Mouse (Mus musculus) heart, postnatal 0 days (tissue): ENCODE results near the gene Nrxn1. TPM values are rescaled to one million over a fixed set of nuclear protein-coding genes. Genes with fewer than 3 reads are reported as not detected.

Source experiments
- ATAC-seq: fragments of 200-750 bp; cut with Nextera tagmentation; 2 replicates; pipeline ENCODE4 v1.8.0; 2017; ENCODE audit warnings: low read depth, moderate number of reproducible peaks, moderate library complexity; ENCODE audit not compliant: insufficient read depth
- DNase-seq: peaks from one replicate; pipeline ENCODE4 v3.0.0-alpha.2; 2016; ENCODE audit warnings: low spot score
- H3K27ac ChIP-seq: fragments of 300-500 bp; sonication (generic); 2 replicates; pipeline ENCODE4 v1.5.1; 2014; ENCODE audit warnings: low read depth, mild to moderate bottlenecking
- H3K27me3 ChIP-seq: fragments of 300-500 bp; sonication (generic); 2 replicates; pipeline ENCODE4 v1.6.1; 2014; ENCODE audit warnings: low read length, mixed read lengths; ENCODE audit not compliant: control insufficient read depth, insufficient read depth
- H3K36me3 ChIP-seq: fragments of 300-500 bp; sonication (generic); replicated peaks from 2 replicates; pipeline ENCODE4 v1.6.1; 2014; ENCODE audit warnings: low read length, mixed read lengths; ENCODE audit not compliant: control insufficient read depth, insufficient read depth
- H3K4me1 ChIP-seq: fragments of 300-500 bp; sonication (generic); 2 replicates; pipeline ENCODE4 v1.6.1; 2014; ENCODE audit warnings: antibody characterized with exemption; ENCODE audit not compliant: control insufficient read depth, insufficient read depth
- H3K4me2 ChIP-seq: fragments of 300-500 bp; sonication (generic); 2 replicates; pipeline ENCODE4 v1.6.1; 2014; ENCODE audit warnings: low read depth, mild to moderate bottlenecking, low read length, moderate library complexity
- H3K4me3 ChIP-seq: fragments of 300-500 bp; sonication (generic); 2 replicates; pipeline ENCODE4 v1.5.1; 2014; ENCODE audit warnings: low read depth, low read length
- H3K9ac ChIP-seq: fragments of 300-500 bp; sonication (generic); replicated peaks from 2 replicates; pipeline ENCODE4 v1.6.1; 2014; ENCODE audit warnings: low read depth, low read length, mixed read lengths
- H3K9me3 ChIP-seq: fragments of 300-500 bp; sonication (generic); replicated peaks from 2 replicates; pipeline ENCODE4 v1.6.1; 2016; ENCODE audit warnings: low read length; ENCODE audit not compliant: control insufficient read depth
- CTCF ChIP-seq: IDR thresholded peaks from 2 replicates; pipeline ENCODE4 v1.5.1; 2016; ENCODE audit warnings: antibody characterized with exemption, control low read depth, low read depth
- EP300 ChIP-seq: IDR thresholded peaks from 2 replicates; pipeline ENCODE4 v1.6.1; 2016; ENCODE audit warnings: antibody characterized with exemption, low read depth
- WGBS: fragments of 180-500 bp; shearing (Covaris S2); extraction: QIAGEN DNeasy Blood & Tissue Kit; methylation state at CpG from one replicate; pipeline ENCODE4 v1.1.7; 2014; 5-methylcytosine and 5-hydroxymethylcytosine counted together
- polyA plus RNA-seq: library from polyadenylated mRNA; unstranded; fragments of >200 nt; fragmentation: Nextera tagmentation; extraction: Ambion mirVana; gene quantifications from 2 replicates; pipeline ENCODE4 v1.2.1, GENCODE M21; 2015
- total RNA-seq: library from RNA; depleted of rRNA; stranded (reverse); fragments of >200 nt; gene quantifications from 2 replicates; pipeline ENCODE4 v1.2.3, GENCODE M21; 2014; ENCODE audit warnings: low replicate concordance

Nrxn1 gene
- total and polyA plus RNA-seq, 2 experiments from 2014 or later, result 1.1 to 4.1 TPM

DNA sequence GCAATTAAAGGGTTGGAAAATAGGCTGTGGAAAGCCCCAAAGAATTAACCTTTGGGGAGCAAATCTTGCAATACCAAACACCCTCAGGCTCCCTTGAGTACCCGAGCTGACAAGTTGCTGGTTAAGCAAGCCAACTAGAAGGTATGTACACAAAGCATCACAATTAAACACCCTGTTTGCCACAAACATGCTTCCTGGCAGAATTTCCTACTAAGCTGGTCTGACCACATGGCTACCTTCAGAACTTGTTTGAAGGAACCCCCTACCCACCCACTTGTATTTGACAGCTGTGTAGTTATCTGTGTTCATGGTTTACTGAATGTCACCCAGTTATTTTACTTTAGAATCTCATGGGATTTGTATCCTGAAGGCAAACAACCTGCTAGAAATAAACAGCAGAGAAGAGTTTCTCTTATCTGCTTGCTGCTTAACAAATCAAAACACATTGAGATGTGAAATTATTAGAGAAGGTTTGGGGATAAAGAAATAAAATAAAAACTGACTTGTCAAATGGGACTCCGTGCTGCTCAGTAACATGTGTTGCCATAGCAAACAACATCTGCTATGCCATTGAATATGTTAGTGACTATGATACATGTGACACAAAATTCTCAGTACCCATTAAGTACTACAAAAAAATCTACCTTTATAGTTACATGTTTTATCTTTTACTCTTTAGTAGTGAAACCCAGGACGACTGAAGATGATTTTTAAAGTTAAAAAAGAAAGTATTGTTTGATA, 746.0 kb downstream of the Nrxn1 start:
- Histone ChIP-seq H3K9me3 (no peaks in the 10 kb centered on the region), H3K4me3 (no peak overlapping the region), H3K27ac (no peak overlapping the region), H3K4me2 (no peak overlapping the region), H3K36me3 (no peaks in the 10 kb centered on the region), H3K27me3 (no peaks in the 10 kb centered on the region), H3K4me1 (no peaks in the 10 kb centered on the region), H3K9ac (no peak overlapping the region)
- TF ChIP-seq EP300, result no peak
- TF ChIP-seq CTCF, result no peak
- ATAC-seq (no peak), DNase-seq (no peak)
- 47% methylated on average over 3 of the region's 3 CpGs for WGBS

DNA sequence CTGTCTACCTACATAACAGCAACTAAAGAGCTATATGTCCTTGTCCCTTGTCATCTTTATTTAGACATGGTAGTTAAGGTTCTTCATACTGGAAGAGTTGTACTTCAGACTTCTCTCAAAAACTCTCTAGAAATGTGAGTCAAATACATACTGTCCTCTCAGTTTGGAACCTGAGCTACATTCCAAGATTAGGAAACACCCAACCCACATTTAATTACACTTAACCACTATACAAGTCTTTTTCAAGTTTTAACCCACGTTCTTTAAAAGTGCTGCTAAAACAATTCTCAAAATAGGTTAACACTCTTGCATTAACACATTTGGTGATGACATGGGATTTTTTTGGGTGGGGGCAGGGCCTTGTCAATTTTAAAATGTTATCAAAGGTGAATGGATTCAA, 759.4 kb downstream of the Nrxn1 start:
- H3K36me3 ChIP-seq, result no peaks in the 10 kb centered on the region
- no peak for ATAC-seq

DNA sequence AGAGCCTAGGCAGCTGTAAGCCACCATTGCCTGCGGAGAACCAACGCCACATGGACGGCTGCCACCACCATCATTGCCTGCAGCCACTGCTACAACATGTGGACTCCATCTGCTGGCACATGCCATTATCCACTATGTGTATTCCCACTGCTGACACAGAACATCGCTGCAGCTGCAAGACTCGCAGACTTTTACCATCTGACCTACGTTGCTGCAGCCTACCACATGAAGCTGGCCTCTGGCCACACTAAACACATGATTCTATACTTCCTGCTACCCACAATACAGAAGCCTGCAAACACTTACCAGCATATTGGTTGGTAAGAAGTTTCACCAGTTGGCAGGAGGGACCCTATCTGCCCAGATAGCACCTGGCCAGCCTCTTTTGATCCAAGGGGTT, 769.2 kb downstream of the Nrxn1 start:
- Histone ChIP-seq H3K4me1 (no peaks in the 10 kb centered on the region), H3K27ac (no peak overlapping the region), H3K4me2 (no peak overlapping the region), H3K4me3 (no peak overlapping the region), H3K9me3 (no peaks in the 10 kb centered on the region), H3K36me3 (no peaks in the 10 kb centered on the region), H3K27me3 (no peaks in the 10 kb centered on the region), H3K9ac (no peak overlapping the region)
- ATAC-seq (no peak), DNase-seq (no peak)
- whole genome bisulfite sequencing, result 82% methylated on average over 6 of the region's 6 CpGs
- no peak for TF ChIP-seq EP300
- no peak for TF ChIP-seq CTCF

More for the DNA sequence above, 759.4 kb downstream of the Nrxn1 start:
- DNase-seq, result no peak
- H3K9ac ChIP-seq, result no peak overlapping the region
- H3K9me3 ChIP-seq, result no peaks in the 10 kb centered on the region
- no peaks in the 10 kb centered on the region for H3K27me3 ChIP-seq
- H3K4me3 ChIP-seq, result no peak overlapping the region
- H3K4me2 ChIP-seq, result no peak overlapping the region
- 67% methylated on average over 1 of the region's 1 CpGs for WGBS
- H3K4me1 ChIP-seq, result no peaks in the 10 kb centered on the region
- TF ChIP-seq CTCF (no peak), EP300 (no peak)
- no peak overlapping the region for H3K27ac ChIP-seq

DNA sequence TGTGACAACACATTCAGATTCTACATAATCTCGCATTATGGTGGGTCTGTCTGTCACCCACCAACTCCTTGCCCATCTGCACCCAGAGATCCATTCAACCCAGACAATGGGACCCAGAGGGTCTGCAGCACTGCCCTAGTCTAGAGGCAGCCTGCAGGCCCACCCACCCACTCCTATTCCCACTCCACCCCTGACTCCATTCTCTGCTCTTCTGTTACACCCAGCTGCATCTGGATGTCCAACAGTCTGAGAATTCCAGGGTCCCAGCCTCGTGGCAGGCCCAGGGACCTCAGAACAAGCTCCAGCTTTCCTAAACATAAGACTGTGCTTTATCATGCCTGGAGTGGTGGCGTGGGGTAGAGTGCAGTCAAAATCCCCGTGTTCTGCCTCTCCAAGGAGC, 820.6 kb downstream of the Nrxn1 start:
- no peaks in the 10 kb centered on the region for H3K9me3 ChIP-seq
- ATAC-seq (no peak), DNase-seq (no peak)
- H3K4me3 ChIP-seq, result no peak overlapping the region
- no peaks in the 10 kb centered on the region for H3K4me1 ChIP-seq
- H3K36me3 ChIP-seq, result no peaks in the 10 kb centered on the region
- H3K27ac ChIP-seq, result no peak overlapping the region
- no peak for TF ChIP-seq CTCF
- TF ChIP-seq EP300, result no peak
- 44% methylated on average over 4 of the region's 4 CpGs for WGBS
- H3K9ac ChIP-seq, result no peak overlapping the region
- H3K27me3 ChIP-seq, result no peaks in the 10 kb centered on the region
- no peak overlapping the region for H3K4me2 ChIP-seq

DNA sequence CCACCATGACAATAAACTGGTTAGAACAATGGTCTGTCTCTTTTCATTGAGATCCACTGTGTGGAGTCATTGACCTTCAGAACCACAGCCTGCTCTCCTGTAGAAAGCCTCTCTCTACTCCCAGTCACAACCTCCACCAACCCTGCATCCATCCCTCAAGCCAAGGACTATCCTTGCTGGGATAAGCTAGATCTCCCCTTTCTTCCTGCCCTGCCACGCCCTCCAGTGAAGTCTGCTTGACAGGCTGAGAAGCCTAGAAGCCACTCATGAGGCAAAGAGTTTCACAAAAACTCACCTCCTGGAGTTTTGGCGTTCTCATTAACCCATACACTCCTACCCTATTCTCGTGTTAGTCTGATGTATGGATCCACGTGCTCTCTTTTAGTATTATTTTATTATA, 821.7 kb downstream of the Nrxn1 start:
- no peak overlapping the region for H3K4me2 ChIP-seq
- no peaks in the 10 kb centered on the region for H3K27me3 ChIP-seq
- no peaks in the 10 kb centered on the region for H3K4me1 ChIP-seq
- ATAC-seq, result no peak
- TF ChIP-seq CTCF (no peak), EP300 (no peak)
- H3K9ac ChIP-seq, result no peak overlapping the region
- H3K36me3 ChIP-seq, result no peaks in the 10 kb centered on the region
- no peak overlapping the region for H3K4me3 ChIP-seq
- no peak overlapping the region for H3K27ac ChIP-seq
- 32% methylated on average over 4 of the region's 4 CpGs for WGBS
- no peak for DNase-seq
- H3K9me3 ChIP-seq, result no peaks in the 10 kb centered on the region

DNA sequence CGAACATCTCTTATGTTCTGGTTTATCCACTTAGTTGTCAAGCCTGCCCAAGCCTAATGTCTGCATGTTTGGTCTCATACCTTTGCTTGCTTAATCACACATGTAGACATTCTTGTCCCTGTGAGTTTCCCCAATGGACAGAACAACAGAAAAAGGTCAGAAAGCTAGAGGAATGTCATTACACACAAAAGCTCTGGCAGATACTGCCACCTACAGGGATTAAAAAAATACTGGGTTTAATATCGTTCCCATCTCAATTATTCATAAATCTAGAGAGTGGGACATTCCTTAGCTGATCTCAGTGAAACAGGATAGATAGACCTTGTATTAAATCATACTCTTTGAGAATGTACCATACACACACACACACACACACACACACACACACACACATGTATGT, 823.7 kb downstream of the Nrxn1 start:
- ATAC-seq (no peak), DNase-seq (no peak)
- H3K9ac ChIP-seq, result no peak overlapping the region
- no peak overlapping the region for H3K4me3 ChIP-seq
- TF ChIP-seq EP300, result no peak
- no peak; the same call in 1 of the 2 replicates for TF ChIP-seq CTCF
- WGBS, result 70% methylated on average over 2 of the region's 2 CpGs
- H3K36me3 ChIP-seq, result no peaks in the 10 kb centered on the region
- H3K27me3 ChIP-seq, result no peaks in the 10 kb centered on the region
- H3K27ac ChIP-seq, result no peak overlapping the region
- no peaks in the 10 kb centered on the region for H3K4me1 ChIP-seq
- no peaks in the 10 kb centered on the region for H3K9me3 ChIP-seq
- H3K4me2 ChIP-seq, result no peak overlapping the region
